Mouse (Mus musculus) cerebellum, adult 18-20 months (tissue): ENCODE data around the gene Arl2.

ENCODE experiments used
- DNase-seq, 2 experiments: peaks; one replicate each; pipeline ENCODE4 v3.0.0; 2021

Gene Arl2

DNA sequence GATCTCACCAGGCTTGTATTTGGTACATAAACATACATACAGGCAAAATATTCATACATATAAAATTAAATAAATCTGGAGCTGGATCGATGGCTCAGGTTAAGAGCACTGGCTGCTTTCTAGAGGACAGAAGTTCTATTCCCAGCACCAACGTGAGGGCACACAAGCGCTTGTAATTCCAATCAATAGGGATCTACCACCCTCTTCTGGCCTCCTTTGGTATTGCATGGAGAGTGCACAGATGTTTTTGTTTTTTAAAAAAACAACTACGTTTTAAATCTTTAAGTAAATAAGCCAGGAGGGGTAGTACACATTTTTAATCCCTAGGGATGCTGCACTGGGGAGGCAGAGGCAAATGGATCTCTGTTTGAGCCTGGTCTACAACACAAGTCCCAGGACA is 15.1 kb downstream of the Arl2 start:
- DNase-seq, result peak; percentile 54 to 65

DNA sequence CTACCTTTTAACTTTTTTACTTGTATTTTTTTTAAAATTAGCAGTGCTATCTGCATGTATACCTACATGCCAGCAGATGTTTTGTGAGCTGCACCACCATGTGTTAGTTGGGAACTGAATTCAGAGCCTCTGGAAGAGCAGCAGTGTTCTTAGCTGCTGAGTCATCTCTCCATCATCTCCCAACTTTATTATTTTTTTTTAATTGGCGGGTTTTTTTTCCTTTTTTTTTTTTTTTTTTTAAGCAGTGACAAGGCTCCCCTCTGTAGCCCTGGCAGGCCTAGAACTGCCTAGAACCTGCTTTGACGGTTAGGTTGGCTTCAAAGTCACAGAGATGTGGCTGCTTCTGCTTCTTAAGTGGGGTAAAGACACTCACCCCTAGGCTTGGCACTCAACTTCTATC is 16.4 kb downstream of the Arl2 start:
- no peak for DNase-seq

DNA sequence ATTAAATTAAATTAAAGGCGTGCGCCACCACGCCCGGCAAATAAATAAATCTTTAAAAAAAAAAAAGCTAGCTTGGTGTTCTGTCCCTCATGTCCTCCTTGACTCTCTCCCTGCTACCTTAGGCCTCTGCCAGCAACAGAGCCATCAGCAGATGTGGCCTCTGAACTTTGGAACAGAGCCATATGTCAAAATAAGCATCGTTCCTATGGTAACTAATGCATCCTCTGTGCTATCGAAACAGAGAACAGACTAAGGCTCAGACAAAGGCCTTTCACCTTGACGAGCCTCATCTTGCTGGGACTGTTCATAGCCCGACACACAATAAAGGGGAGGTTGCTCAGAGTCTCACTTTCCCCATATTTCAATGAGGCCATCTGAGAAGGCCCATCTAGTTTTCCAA is 18.0 kb downstream of the Arl2 start:
- DNase-seq, result no peak

DNA sequence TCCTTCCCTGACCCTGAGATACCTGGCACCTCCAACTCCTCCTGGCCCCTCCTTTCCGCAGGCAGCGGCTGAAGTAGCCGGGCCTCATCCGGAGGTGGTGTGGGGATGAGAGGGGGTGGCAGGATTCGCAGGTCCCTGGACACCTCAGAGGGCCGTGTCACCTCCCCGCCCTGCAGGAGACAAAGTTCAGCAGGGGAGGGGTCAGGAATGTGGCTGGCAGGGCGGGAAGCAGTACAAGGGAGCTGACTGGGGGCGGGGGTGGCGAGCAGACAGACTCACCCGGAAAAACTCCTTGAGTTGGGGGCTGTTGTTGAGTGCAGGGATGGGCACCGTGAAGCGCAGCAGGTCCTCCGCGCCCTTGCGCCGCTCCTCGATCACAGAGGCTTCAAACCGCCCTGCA is 19.6 kb downstream of the Arl2 start:
- no peak for DNase-seq

DNA sequence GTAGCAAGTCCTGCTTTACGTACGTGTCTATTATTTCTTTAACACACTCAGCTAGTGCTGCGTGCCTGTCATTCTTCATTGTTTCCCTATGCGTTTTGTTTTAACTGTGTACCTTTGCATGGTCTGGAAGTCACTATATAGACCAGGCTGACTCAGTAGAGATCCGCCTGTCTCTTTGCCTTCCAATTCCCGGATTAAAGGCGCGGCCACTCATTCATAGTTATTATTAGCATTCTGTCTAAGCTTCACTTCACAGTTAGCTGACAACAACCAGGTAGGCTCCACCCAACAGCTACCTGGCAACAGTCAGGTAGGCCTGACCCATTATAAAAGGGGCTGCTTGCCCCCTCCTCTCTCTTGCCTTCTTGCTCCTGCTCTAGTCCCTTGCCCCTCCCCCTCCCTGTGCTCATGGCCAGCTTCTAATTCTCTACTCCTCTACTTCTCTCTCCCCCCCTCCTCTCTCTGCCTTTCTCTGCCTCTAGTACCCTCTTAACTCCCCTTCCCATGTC is 22.6 kb downstream of the Arl2 start:
- DNase-seq, result no peak

DNA sequence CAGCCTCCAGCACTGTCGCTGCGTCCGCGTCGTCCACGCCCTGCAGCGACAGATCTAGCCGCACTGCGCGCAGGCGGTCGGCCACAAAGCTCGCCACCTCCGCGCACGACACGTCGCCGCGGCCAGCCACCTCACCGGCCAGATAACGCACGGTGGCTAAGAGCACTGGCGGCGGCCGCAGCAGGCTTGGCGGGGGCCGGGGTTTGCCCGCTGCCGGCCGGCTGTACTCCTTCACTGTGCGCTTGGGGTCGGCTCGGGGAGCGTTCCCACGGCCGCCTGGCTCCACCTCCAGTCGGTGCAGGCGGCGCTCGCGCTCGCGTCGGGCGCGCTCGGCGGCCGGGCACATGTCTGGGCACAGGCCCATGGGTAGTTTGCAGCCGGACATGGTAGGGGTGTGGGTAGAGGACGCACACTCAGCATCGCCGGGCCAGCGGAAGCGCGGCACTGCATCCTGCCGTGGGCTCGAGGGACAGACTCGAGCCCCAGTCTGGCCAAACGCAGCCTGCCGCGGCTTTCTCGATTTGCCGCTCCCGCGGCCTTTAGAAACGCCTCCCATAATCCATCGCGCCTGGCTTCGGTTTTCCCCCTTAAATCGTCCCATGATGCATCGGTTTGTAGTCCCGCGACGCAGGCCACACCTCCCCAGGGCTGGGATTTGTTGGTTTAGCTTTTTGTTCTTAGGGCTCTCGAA is 23.2 kb downstream of the Arl2 start, which contains the start of gene Sac3d1:
Gene Sac3d1, minus strand, starts transcription at position 665 of the 691 bp plus-strand sequence.
- DNase-seq, result peak; percentile 90 to 92

DNA sequence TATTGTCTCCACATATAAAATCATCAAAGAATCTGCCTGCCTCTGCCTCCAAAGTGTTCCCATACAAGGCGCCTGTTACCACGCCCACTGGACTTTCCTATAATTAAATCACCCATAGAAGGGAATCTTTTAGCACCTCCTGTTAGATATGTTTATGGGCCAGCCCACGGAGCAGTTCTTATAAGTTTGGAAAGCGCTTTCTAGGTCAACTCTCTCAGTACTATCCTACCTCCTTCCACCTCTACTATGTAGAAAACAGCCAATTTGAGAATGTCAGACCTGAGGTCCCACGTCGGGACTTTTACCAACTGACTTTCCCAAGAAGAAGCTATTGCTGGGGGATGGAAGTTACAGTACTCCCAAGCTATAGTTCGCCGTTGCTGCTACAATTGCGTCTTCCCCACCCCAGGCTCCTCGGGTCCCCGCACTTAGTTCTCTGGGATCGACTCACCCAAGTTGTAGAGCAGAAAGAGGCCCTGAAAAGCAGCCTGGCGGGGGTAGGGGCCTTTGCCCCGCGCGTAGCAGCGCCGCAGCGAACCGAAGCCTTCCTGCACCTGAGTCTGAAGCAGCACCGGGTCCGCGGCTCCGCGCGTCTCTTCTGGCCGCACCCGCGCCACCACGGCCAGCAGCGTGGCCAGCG is 23.9 kb downstream of the Arl2 start:
- DNase-seq, result no peak

DNA sequence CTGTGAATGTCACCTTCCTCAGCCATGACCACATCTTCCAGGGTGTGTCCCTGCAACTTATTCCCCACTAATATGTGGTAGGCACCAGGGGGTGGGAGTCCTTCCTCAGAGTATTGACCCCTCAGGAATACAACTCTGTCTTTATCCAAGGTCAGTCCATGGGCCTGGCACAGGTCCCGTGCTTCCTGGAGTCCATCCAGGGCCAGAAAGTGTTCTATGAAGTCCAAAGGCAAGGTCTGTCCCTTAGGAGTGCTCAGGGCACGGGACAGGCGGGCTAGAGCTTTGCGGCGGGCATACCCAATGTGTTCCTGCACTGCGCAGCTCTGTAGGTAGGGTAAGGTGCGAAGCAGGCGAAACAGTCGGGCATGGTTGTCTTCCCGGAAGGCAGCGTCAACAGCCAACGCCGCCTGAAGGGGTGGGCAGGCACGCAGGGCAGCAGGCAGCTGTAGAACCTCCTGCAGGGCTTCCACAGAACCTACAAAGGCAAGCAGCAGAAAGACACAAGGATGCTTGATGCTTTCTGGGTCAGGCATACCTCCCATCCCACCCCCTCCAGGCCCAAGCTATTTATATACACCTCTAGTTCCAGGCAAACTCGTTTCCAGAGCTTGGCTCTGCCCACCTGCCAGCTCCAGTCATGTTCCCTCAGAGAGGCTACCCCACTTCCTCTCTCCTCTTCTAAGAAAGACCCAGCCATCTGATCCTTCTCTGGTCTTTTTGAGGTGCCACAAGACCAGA is 25.1 kb downstream of the Arl2 start:
- DNase-seq, result no peak

DNA sequence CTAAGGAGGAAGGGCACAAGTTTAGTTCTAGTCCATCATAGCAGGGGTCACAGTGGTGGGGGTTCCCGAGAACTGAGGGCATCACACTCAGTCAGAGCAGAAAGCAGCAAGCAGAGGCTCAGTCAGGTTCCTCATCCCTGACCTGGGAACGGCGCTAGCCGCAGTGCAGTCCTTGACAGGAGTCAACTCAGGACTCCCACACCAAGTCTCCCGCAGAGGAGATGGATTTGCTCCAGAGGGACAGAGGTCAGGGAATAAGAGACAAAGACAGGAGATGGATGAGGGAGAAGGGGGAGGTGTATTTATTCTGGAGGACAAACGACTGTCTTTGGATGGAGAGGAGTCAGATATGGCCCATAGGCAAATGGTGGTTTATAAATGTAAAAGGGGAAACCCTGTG is 28.2 kb downstream of the Arl2 start:
- no peak for DNase-seq

DNA sequence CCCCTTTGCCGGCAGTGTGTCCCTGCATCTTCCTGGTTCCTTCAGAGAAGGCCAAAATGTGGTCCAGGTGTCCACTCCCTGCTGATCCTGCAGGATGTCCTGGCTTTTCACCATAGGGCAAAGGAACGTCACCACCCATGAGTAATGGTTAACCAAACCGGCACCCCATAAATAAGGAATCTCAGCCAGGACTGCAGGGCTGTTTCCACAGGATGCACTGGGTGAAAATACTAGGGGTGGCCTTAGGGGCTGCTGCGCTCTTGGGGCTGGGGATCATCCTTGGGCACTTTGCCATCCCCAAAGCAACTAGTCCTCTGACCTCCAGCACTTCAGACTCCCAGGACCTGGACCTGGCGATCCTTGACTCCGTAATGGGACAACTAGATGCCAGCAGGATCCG is 35.8 kb downstream of the Arl2 start, which contains the start of gene Naaladl1:
Gene Naaladl1, plus strand, starts transcription at position 197 of the 400 bp plus-strand sequence.
- DNase-seq, result no peak

DNA sequence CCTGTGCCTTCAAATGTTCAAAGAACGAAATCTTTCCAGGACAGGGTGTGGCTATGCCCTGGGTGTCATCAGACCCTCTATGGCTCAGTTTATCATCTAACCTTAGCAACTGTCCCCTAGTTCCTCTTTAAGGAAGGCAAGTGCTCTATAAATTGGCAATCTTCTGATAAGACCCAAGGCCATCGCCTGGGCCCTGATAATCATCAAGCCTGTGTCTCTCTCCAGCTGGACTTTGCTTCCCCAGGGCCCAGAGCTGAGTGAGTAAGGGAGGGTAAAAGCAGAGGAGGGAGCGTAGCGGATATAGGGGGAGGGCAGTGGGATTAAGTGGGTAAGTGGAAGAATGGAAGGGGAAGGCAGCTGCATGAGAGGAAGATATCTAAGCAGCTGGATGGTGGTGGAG is 36.9 kb downstream of the Arl2 start:
- DNase-seq, result no peak

DNA sequence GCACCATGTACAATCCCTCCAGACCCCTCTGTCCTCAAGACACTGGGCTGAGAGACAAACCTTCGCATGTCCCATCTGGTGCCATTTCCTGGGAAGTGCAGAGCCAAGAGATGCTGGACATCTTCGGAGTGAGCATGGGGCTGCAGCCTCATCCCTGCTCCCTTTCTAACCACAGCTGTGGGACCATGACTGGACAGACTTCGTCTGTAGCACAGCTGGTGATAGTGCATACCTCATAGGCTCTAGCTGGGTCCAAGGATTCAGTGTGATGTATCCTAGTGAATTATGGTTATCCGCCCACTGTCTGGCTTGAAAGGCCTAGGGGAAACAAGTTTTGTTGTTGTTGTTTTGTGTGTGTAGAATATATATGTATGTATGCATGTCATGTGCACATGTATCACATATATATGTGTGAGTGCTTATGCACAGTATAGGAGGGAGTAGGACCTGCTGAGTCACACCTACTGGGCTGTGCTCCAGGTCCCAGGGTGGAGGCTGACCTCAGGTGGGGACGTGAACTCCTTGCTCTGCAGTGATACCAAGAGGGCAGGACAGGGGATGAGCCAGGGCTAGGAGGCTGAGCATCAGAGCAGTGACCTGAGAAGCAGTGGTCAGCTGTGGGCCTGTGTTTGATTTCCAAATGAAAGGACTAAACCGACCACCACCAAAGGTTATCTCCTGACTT is 39.0 kb downstream of the Arl2 start:
- no peak for DNase-seq

DNA sequence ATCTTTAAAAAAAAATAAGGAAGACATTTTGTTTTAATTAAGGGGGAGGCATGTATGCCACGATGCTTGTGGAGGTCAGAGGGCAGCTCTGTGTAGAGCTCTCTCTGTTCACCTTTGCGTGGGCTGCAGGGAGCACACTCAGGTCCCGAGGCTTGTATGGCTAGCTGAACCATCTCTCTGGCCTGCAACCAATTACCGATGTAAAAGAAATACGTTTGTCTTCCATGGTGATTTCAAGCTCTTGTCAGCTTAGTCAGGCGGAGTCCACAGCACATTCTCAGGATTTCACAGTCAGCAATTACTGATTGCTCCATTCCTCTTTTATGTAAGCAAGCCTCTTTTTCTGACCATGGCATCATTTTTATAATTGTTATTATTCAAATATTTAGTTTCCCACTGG is 40.2 kb downstream of the Arl2 start:
- DNase-seq, result no peak

DNA sequence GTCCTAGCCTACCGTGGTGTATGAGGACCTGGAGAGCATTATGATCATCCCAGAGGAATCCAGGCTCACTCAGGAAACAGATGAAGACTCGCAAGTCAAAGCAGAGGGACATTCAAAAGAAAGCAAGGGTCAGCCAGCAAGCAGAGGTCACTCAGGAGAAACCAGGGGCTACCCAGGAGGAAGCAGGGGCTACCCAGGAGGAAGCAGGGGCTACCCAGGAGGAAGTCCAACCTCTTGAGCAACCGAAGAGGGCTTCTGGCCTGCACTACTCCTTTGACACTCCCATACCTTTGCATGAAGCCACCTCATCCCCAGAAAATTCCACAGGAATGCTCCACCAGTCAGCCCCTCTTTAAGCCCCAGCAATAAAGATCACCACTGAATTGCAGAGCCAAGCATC is 43.5 kb downstream of the Arl2 start:
- no peak for DNase-seq

DNA sequence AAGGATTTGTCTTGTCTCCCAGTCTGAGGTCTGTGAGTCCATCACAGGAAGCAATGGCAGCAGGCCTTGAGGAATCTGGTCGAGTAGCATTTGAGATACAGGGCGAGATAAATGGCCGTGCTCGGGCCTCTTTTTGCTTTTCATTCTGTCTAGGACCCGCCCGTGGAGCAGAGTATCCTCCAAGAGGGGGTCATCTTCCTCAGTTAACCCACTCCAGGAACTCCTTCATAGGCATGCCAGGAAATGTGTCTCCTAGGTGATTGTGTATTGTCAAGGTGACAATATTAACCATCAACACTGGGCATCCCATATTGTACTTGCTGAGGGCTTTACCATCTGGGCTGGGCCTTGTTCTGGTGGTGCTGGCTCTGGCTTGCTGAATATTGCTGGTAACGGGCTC is 47.2 kb downstream of the Arl2 start, which contains the start of gene AC131692.1:
Gene AC131692.1, plus strand, starts transcription at position 301 of the 400 bp plus-strand sequence.
- DNase-seq, result no peak

DNA sequence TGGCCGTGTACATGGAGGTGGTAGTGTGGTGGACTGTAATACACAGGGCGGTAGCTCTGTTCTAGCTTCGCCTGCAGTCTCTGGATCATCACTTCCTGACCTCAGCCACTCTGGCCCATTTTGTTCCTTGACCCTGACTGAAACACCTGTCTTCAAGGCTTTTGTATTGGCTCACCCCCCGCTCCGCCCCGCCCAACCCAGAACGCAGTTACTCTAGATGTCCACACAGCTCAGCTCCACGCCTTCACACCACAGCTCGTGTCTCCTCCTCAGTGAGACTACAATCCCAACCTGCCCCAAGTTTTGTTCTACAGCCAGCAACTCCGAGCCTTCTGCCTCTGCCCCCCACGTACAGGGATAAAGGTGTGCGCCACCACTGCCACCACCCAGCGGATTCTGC is 52.5 kb downstream of the Arl2 start:
- DNase-seq, result no peak

DNA sequence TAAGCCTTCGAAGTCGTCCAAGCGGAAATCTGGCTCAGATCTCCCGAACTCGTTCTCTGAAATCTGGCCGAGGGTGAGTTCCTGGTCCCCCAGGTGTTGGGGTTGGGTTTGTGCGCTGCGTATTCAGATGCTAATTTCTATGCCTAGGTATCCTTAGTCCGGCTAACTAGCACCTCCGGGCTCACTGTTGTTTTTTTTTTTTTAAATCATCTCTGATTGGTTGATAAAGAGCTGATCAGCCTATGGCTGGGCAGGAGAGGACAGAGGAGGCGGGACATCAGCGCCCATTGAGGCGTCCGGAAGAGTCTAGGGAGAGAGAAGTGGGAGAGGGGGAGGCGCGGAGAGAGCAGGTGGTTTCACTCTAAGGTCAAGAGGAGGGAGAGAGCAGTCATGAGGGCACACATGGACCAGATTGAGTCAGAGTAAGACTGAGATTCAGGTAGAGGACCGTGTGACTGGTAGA is 55.9 kb downstream of the Arl2 start:
- no peak for DNase-seq

DNA sequence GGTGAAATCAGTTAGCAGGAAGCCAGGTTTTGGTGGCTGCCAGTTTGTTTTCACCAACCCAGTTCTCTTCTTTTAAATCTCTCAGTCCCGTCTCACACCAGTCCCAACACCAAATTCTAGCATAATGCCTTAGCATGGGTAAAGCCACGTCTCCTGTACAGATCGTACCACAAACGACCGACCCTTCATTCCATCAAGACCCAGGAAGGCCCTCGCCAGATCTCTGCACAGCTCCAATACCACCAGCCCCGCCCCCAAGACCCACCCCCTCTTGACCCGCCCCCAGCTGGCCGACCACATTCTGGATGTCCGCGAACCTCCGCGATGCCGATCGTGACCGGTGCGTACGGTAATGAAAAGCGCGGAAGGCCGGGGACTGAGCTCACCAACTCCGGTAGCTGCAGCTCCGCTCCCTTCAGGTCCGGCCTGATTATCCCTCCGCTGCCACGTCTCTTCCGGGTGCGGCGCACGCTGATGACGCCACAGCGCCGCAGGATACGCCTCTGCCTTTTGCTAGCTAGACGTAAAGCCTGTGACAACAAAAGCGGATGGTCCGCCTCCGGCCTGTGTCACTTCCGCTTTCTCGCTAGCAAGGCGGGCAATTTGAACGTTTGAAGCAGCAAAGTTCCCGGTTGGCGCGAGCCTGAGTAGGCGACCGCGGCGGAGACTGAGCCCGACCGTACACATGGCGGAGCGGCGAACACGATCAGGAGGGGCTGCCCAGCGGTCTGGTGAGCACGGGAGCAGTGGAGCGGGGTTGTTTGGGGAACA is 56.7 kb downstream of the Arl2 start, which contains the start of the genes Zfpl1 and Cdca5:
Gene Zfpl1, minus strand, starts transcription at position 479 of the 771 bp plus-strand sequence.
Gene Cdca5, plus strand, starts transcription at position 506 of the 771 bp plus-strand sequence.
- DNase-seq, result peak; percentile 97 to 99
